Mouse (Mus musculus): ENCODE data around the gene Fstl4.

Fstl4 gene

GRCm38 (mm10) chr11:52764461-52764893 lies at the start of gene Fstl4:
Gene Fstl4, plus strand, starts transcription at chr11:52764634.
- DNase-seq (ENCODE audit: extremely low spot score, low read depth, low spot score): no peak

GRCm38 (mm10) chr11:52718570-52718969 lies 45.9 kb upstream of the Fstl4 start:
- no peak for DNase-seq (ENCODE audit: extremely low spot score, low read depth, low spot score)

- DNase-seq (ENCODE audit: extremely low spot score, low read depth, low spot score): no peak
Observed at GRCm38 (mm10) chr11:52721087-52721486, 43.3 kb upstream of the Fstl4 start.

- DNase-seq (ENCODE audit: extremely low spot score, low read depth, low spot score): no peak
Observed at GRCm38 (mm10) chr11:52722706-52723105, 41.7 kb upstream of the Fstl4 start.

GRCm38 (mm10) chr11:52726001-52726400 lies 38.4 kb upstream of the Fstl4 start:
- DNase-seq (ENCODE audit: extremely low spot score, low read depth, low spot score): no peak

- no peak for DNase-seq (ENCODE audit: extremely low spot score, low read depth, low spot score)
Observed at GRCm38 (mm10) chr11:52728479-52728878, 36.0 kb upstream of the Fstl4 start.

GRCm38 (mm10) chr11:52729890-52730289 lies 34.5 kb upstream of the Fstl4 start:
- no peak for DNase-seq (ENCODE audit: extremely low spot score, low read depth, low spot score)

GRCm38 (mm10) chr11:52731979-52732378 lies 32.5 kb upstream of the Fstl4 start:
- DNase-seq (ENCODE audit: extremely low spot score, low read depth, low spot score): no peak

- no peak for DNase-seq (ENCODE audit: extremely low spot score, low read depth, low spot score)
Observed at GRCm38 (mm10) chr11:52734493-52735195, 29.8 kb upstream of the Fstl4 start.

GRCm38 (mm10) chr11:52739187-52739586 lies 25.2 kb upstream of the Fstl4 start:
- DNase-seq (ENCODE audit: extremely low spot score, low read depth, low spot score): no peak

- DNase-seq (ENCODE audit: extremely low spot score, low read depth, low spot score): no peak
Observed at GRCm38 (mm10) chr11:52740466-52740865, 24.0 kb upstream of the Fstl4 start.

- no peak for DNase-seq (ENCODE audit: extremely low spot score, low read depth, low spot score)
Observed at GRCm38 (mm10) chr11:52743956-52744355, 20.5 kb upstream of the Fstl4 start.

GRCm38 (mm10) chr11:52744593-52745450 lies 19.6 kb upstream of the Fstl4 start:
- no peak for DNase-seq (ENCODE audit: extremely low spot score, low read depth, low spot score)

GRCm38 (mm10) chr11:52747206-52747605 lies 17.2 kb upstream of the Fstl4 start:
- no peak for DNase-seq (ENCODE audit: extremely low spot score, low read depth, low spot score)

- no peak for DNase-seq (ENCODE audit: extremely low spot score, low read depth, low spot score)
Observed at GRCm38 (mm10) chr11:52747766-52748456, 16.5 kb upstream of the Fstl4 start.

GRCm38 (mm10) chr11:52749988-52750387 lies 14.4 kb upstream of the Fstl4 start:
- DNase-seq (ENCODE audit: extremely low spot score, low read depth, low spot score): no peak

GRCm38 (mm10) chr11:52752524-52752923 lies 11.9 kb upstream of the Fstl4 start:
- no peak for DNase-seq (ENCODE audit: extremely low spot score, low read depth, low spot score)

GRCm38 (mm10) chr11:52753261-52753660 lies 11.2 kb upstream of the Fstl4 start:
- no peak for DNase-seq (ENCODE audit: extremely low spot score, low read depth, low spot score)

- DNase-seq (ENCODE audit: extremely low spot score, low read depth, low spot score): no peak
Observed at GRCm38 (mm10) chr11:52761800-52762199, 2.6 kb upstream of the Fstl4 start.

GRCm38 (mm10) chr11:52764894-52765677 lies 652 bp downstream of the Fstl4 start:
- DNase-seq (ENCODE audit: extremely low spot score, low read depth, low spot score): no peak
